Mouse (Mus musculus) adrenal gland, adult 2 months (tissue): ENCODE results near the gene Ninj2. TPM values are rescaled to one million over a fixed set of nuclear protein-coding genes. Genes with fewer than 3 reads are reported as not detected.
"Not testable (repeated sequence)": the region's sequence is repeated elsewhere in the genome, so short reads cannot be mapped to it uniquely, and the experiment has no call there.

Experiments
- DNase-seq: peaks from one replicate; pipeline ENCODE4 v3.0.0; 2021
- long read RNA-seq: library from polyadenylated mRNA; stranded (forward); transcript quantifications from one replicate; pipeline ENCODE4 v2.0.0, GENCODE M21; 2021
- polyA plus RNA-seq: library from polyadenylated mRNA; depleted of rRNA; stranded (reverse); fragments of >200 nt; gene quantifications from 2 replicates; pipeline ENCODE4 v1.2.3, GENCODE M21; 2012; rRNA removed
- total RNA-seq, 2 experiments: library from RNA; stranded (reverse); gene quantifications; 2 replicates each; pipeline ENCODE4 v1.2.3; 2021

Ninj2 gene
- total RNA-seq: not detected
- not detected in 2 replicates for polyA plus RNA-seq
- long read RNA-seq: 0 reads

GRCm38 (mm10) chr6:120093100-120093499, at the start of gene Ninj2:
TSS of gene Ninj2 (plus strand) at chr6:120093350.
- no peak for DNase-seq

- DNase-seq: no peak
Measured at GRCm38 (mm10) chr6:120045406-120045805, 47.7 kb upstream of the Ninj2 start.

GRCm38 (mm10) chr6:120047705-120048292, 45.4 kb upstream of the Ninj2 start:
- no peak for DNase-seq

GRCm38 (mm10) chr6:120054412-120054811, 38.7 kb upstream of the Ninj2 start:
- DNase-seq: no peak

GRCm38 (mm10) chr6:120055666-120056540, 37.2 kb upstream of the Ninj2 start:
- no peak for DNase-seq

- no peak for DNase-seq
Measured at GRCm38 (mm10) chr6:120062934-120063333, 30.2 kb upstream of the Ninj2 start.

- no peak for DNase-seq
Measured at GRCm38 (mm10) chr6:120064627-120065026, 28.5 kb upstream of the Ninj2 start.

- no peak for DNase-seq
Measured at GRCm38 (mm10) chr6:120065552-120066177, 27.5 kb upstream of the Ninj2 start.

GRCm38 (mm10) chr6:120069546-120069945, 23.6 kb upstream of the Ninj2 start:
- no peak for DNase-seq

- DNase-seq: no peak
Measured at GRCm38 (mm10) chr6:120072630-120073029, 20.5 kb upstream of the Ninj2 start.

GRCm38 (mm10) chr6:120076619-120077450, 16.3 kb upstream of the Ninj2 start:
- DNase-seq: no peak

GRCm38 (mm10) chr6:120079547-120079946, 13.6 kb upstream of the Ninj2 start:
- no peak for DNase-seq

- no peak for DNase-seq
Measured at GRCm38 (mm10) chr6:120081516-120081915, 11.6 kb upstream of the Ninj2 start.

- no peak for DNase-seq
Measured at GRCm38 (mm10) chr6:120082251-120082950, 10.7 kb upstream of the Ninj2 start.

GRCm38 (mm10) chr6:120082951-120083411, 10.2 kb upstream of the Ninj2 start:
- DNase-seq: no peak

GRCm38 (mm10) chr6:120083442-120083841, 9.7 kb upstream of the Ninj2 start:
- DNase-seq: no peak

- no peak for DNase-seq
Measured at GRCm38 (mm10) chr6:120084983-120085382, 8.2 kb upstream of the Ninj2 start.

GRCm38 (mm10) chr6:120085832-120086231, 7.3 kb upstream of the Ninj2 start:
- no peak for DNase-seq

GRCm38 (mm10) chr6:120087041-120087440, 6.1 kb upstream of the Ninj2 start:
- DNase-seq: not testable (repeated sequence)

GRCm38 (mm10) chr6:120090712-120091248, 2.4 kb upstream of the Ninj2 start:
- DNase-seq: peak; percentile 23

GRCm38 (mm10) chr6:120091956-120092355, 1.2 kb upstream of the Ninj2 start:
- DNase-seq: no peak
